Comparison of ENCODE assay signal across 17 mouse cellular contexts in the genomic region with DNA sequence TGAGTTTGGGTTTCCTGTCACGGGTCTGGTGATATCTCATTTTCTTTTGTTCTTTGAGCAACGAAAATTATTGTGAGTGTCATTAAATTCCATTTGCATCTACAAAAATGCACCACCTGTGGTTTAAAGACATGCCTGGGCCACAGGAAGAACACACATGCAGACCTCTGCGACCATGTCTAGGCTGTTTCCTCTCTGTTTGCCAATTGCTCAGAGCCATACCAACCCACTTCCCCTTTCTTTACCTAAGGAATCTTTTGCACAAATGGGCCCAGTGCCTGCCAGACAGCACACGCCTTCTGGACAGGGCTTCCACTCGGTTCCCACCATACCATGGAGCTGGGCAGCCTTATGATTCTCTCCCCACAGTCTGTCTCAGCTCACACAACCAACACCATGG. TPM values are rescaled to one million over a fixed set of nuclear protein-coding genes. Genes with fewer than 3 reads are reported as not detected.
DNase-seq lines count a peak whose midpoint lies in the region; TF ChIP-seq lines count a peak whose summit lies in the region.
"Had no signal": no experiment of that assay in that cellular context is flagged by ENCODE, and none has a peak within 500 bp of the region (broad histone marks: within the 10 kb centered on the region; RNA-seq: fewer than 3 reads in every experiment).

No protein-coding gene starts in this region.

- no peak for TF ChIP-seq CTCF in spleen, adult 2 months (IDR thresholded peaks at IDR 0.05; ENCODE audit: extremely low read depth, insufficient read depth, insufficient read length, insufficient replicate concordance)

- DNase-seq in cerebellum, adult 11-12 months: peak; percentile 1
- no peak for DNase-seq in cerebellum, adult 11 months
- DNase-seq in spleen, adult 2 months (ENCODE audit: low read depth in 1 of 2, low spot score in 2 of 2): peak in 1 of 2 experiments; percentile 12
- no peak for DNase-seq in spleen, adult 12 weeks (ENCODE audit: low spot score)
- peak; percentile 74 for DNase-seq in induced T-regulatory cell, adult 2 months (ENCODE audit: low read depth)
- peak; percentile 58 for DNase-seq in thymus, postnatal 25 days
- DNase-seq in right cerebral cortex, postnatal 14 days: no peak
- no peak for DNase-seq in urinary bladder, postnatal 10 days (ENCODE audit: low spot score)
- DNase-seq: cerebellum, adult 18-20 months; heart, postnatal 10 days; kidney, adult 9 months; liver, embryonic 13.5 days; lung, postnatal 4 days; midbrain, embryonic 14.5 days; retina, postnatal 1 day had no signal

- H3K4me3 ChIP-seq in spleen, adult 2 months (ENCODE audit: extremely low read depth, insufficient read depth, insufficient read length): no peak overlapping the region
- H3K4me3 ChIP-seq: liver, embryonic 13.5 days; neural tube, embryonic 12.5 days had no signal

- no peak for TF ChIP-seq POLR2A in spleen, adult 2 months (IDR thresholded peaks at IDR 0.05; ENCODE audit: low read depth, low read length)

- 6% methylated on average over 5 of the region's 5 CpGs for WGBS in spleen, adult 2 months

- H3K27ac ChIP-seq in spleen, adult 2 months (ENCODE audit: insufficient read depth, low read length): peak overlapping the region; percentile 80
- H3K27ac ChIP-seq: hindbrain, postnatal 0 days; liver, embryonic 13.5 days; neural tube, embryonic 12.5 days had no signal

- H3K27me3 ChIP-seq in spleen, adult 2 months (ENCODE audit: control insufficient read depth, insufficient read depth, low read length): no peaks in the 10 kb centered on the region
- H3K27me3 ChIP-seq: liver, embryonic 13.5 days; neural tube, embryonic 12.5 days had no signal

- peaks cover 8% of the 10 kb centered on the region; the same call in 1 of the 2 replicates for H3K4me1 ChIP-seq in spleen, adult 2 months (ENCODE audit: control insufficient read depth, insufficient read depth, insufficient read length)

- H3K36me3 ChIP-seq in spleen, adult 2 months (ENCODE audit: control insufficient read depth, insufficient read depth, low read length): no peaks in the 10 kb centered on the region
- H3K36me3 ChIP-seq: liver, embryonic 13.5 days had no signal

RNA-seq across cellular contexts. Expression of a gene that starts 48.8 kb away (rescaled TPM):
- polyA plus RNA-seq in spleen, adult 2 months (2012; rRNA removed): 1.9 and 2.5 TPM in 2 replicates

Comparison
In these comparisons a context has a peak if more than half of its experiments do, and no peak if none do; other contexts are left out.
1. DNase-seq: peak in cerebellum, adult 11-12 months (single experiment), induced T-regulatory cell, adult 2 months (single experiment) and thymus, postnatal 25 days (single experiment); none in cerebellum, adult 11 months (single experiment), spleen, adult 12 weeks (single experiment), right cerebral cortex, postnatal 14 days (single experiment) and urinary bladder, postnatal 10 days (single experiment).